Mouse (Mus musculus): Measurements from ENCODE around the gene Palm2. TPM values are rescaled to one million over a fixed set of nuclear protein-coding genes. Genes with fewer than 3 reads are reported as not detected.

The Palm2 gene
- polyA plus RNA-seq, 1 experiment from 2014 or later = 7.0 TPM

GRCm38 (mm10) chr4:57579683-57580082 is 145.6 kb downstream of the Palm2 start:
- no peak overlapping the region for H3K4me2 ChIP-seq (replicated peaks; ENCODE audit: low read depth, low read length)
- H3K27ac ChIP-seq (ENCODE audit: low read length) = no peak overlapping the region
- no peak overlapping the region for H3K9ac ChIP-seq (replicated peaks; ENCODE audit: low read depth, low read length)
- H3K36me3 ChIP-seq (ENCODE audit: control insufficient read depth, insufficient read depth, low read length) = no peaks in the 10 kb centered on the region
- H3K9me3 ChIP-seq (ENCODE audit: control insufficient read depth, low read depth, low read length) = no peaks in the 10 kb centered on the region
- WGBS = 86% methylated on average over 10 of the region's 10 CpGs
- H3K4me1 ChIP-seq (ENCODE audit: control insufficient read depth, insufficient read depth, low read length) = no peaks in the 10 kb centered on the region
- ATAC-seq (ENCODE audit: insufficient number of reproducible peaks, insufficient read depth, low FRiP score, low read depth) = no peak
- no peak overlapping the region for H3K4me3 ChIP-seq (ENCODE audit: low read depth, low read length)
- no peaks in the 10 kb centered on the region for H3K27me3 ChIP-seq (ENCODE audit: control insufficient read depth, insufficient read depth, low read length)

- Histone ChIP-seq H3K27ac (ENCODE audit: low read length) (no peak overlapping the region), H3K9me3 (ENCODE audit: control insufficient read depth, low read depth, low read length) (no peaks in the 10 kb centered on the region), H3K4me2 (replicated peaks; ENCODE audit: low read depth, low read length) (no peak overlapping the region), H3K36me3 (ENCODE audit: control insufficient read depth, insufficient read depth, low read length) (no peaks in the 10 kb centered on the region), H3K4me3 (ENCODE audit: low read depth, low read length) (no peak overlapping the region), H3K4me1 (ENCODE audit: control insufficient read depth, insufficient read depth, low read length) (no peaks in the 10 kb centered on the region), H3K27me3 (ENCODE audit: control insufficient read depth, insufficient read depth, low read length) (no peaks in the 10 kb centered on the region), H3K9ac (replicated peaks; ENCODE audit: low read depth, low read length) (no peak overlapping the region)
- 95% methylated on average over 6 of the region's 6 CpGs for WGBS
- ATAC-seq (ENCODE audit: insufficient number of reproducible peaks, insufficient read depth, low FRiP score, low read depth) = no peak
Observed at GRCm38 (mm10) chr4:57585281-57585800, 151.3 kb downstream of the Palm2 start.

- Histone ChIP-seq H3K4me1 (ENCODE audit: control insufficient read depth, insufficient read depth, low read length) (no peaks in the 10 kb centered on the region), H3K27ac (ENCODE audit: low read length) (no peak overlapping the region), H3K36me3 (ENCODE audit: control insufficient read depth, insufficient read depth, low read length) (no peaks in the 10 kb centered on the region), H3K9me3 (ENCODE audit: control insufficient read depth, low read depth, low read length) (no peaks in the 10 kb centered on the region), H3K4me3 (ENCODE audit: low read depth, low read length) (no peak overlapping the region), H3K27me3 (ENCODE audit: control insufficient read depth, insufficient read depth, low read length) (no peaks in the 10 kb centered on the region), H3K9ac (replicated peaks; ENCODE audit: low read depth, low read length) (no peak overlapping the region), H3K4me2 (replicated peaks; ENCODE audit: low read depth, low read length) (no peak overlapping the region)
- 46% methylated on average over 7 of the region's 7 CpGs for WGBS
- ATAC-seq (ENCODE audit: insufficient number of reproducible peaks, insufficient read depth, low FRiP score, low read depth) = no peak
Observed at GRCm38 (mm10) chr4:57586933-57587658, 153.0 kb downstream of the Palm2 start.

GRCm38 (mm10) chr4:57588356-57588755 is 154.3 kb downstream of the Palm2 start:
- Histone ChIP-seq H3K9ac (replicated peaks; ENCODE audit: low read depth, low read length) (no peak overlapping the region), H3K36me3 (ENCODE audit: control insufficient read depth, insufficient read depth, low read length) (no peaks in the 10 kb centered on the region), H3K9me3 (ENCODE audit: control insufficient read depth, low read depth, low read length) (no peaks in the 10 kb centered on the region), H3K4me1 (ENCODE audit: control insufficient read depth, insufficient read depth, low read length) (no peaks in the 10 kb centered on the region), H3K4me3 (ENCODE audit: low read depth, low read length) (no peak overlapping the region), H3K27me3 (ENCODE audit: control insufficient read depth, insufficient read depth, low read length) (no peaks in the 10 kb centered on the region), H3K27ac (ENCODE audit: low read length) (no peak overlapping the region), H3K4me2 (replicated peaks; ENCODE audit: low read depth, low read length) (no peak overlapping the region)
- no peak for ATAC-seq (ENCODE audit: insufficient number of reproducible peaks, insufficient read depth, low FRiP score, low read depth)
- WGBS = 96% methylated on average over 1 of the region's 1 CpGs

- no peak overlapping the region for H3K4me2 ChIP-seq (replicated peaks; ENCODE audit: low read depth, low read length)
- H3K4me3 ChIP-seq (ENCODE audit: low read depth, low read length) = no peak overlapping the region
- H3K27ac ChIP-seq (ENCODE audit: low read length) = no peak overlapping the region
- no peaks in the 10 kb centered on the region for H3K36me3 ChIP-seq (ENCODE audit: control insufficient read depth, insufficient read depth, low read length)
- no peaks in the 10 kb centered on the region for H3K27me3 ChIP-seq (ENCODE audit: control insufficient read depth, insufficient read depth, low read length)
- no peaks in the 10 kb centered on the region for H3K4me1 ChIP-seq (ENCODE audit: control insufficient read depth, insufficient read depth, low read length)
- H3K9ac ChIP-seq (replicated peaks; ENCODE audit: low read depth, low read length) = no peak overlapping the region
- no peak for ATAC-seq (ENCODE audit: insufficient number of reproducible peaks, insufficient read depth, low FRiP score, low read depth)
- WGBS = 76% methylated on average over 4 of the region's 4 CpGs
- H3K9me3 ChIP-seq (ENCODE audit: control insufficient read depth, low read depth, low read length) = no peaks in the 10 kb centered on the region
Observed at GRCm38 (mm10) chr4:57592751-57593150, 158.7 kb downstream of the Palm2 start.

GRCm38 (mm10) chr4:57599946-57600345 is 165.9 kb downstream of the Palm2 start:
- Histone ChIP-seq H3K9me3 (ENCODE audit: control insufficient read depth, low read depth, low read length) (no peaks in the 10 kb centered on the region), H3K4me1 (ENCODE audit: control insufficient read depth, insufficient read depth, low read length) (peaks cover 11% of the 10 kb centered on the region; the same call in 1 of the 2 replicates), H3K4me2 (replicated peaks; ENCODE audit: low read depth, low read length) (no peak overlapping the region), H3K36me3 (ENCODE audit: control insufficient read depth, insufficient read depth, low read length) (no peaks in the 10 kb centered on the region), H3K4me3 (ENCODE audit: low read depth, low read length) (no peak overlapping the region), H3K9ac (replicated peaks; ENCODE audit: low read depth, low read length) (no peak overlapping the region), H3K27ac (ENCODE audit: low read length) (no peak overlapping the region), H3K27me3 (ENCODE audit: control insufficient read depth, insufficient read depth, low read length) (no peaks in the 10 kb centered on the region)
- 89% methylated on average over 6 of the region's 6 CpGs for WGBS
- no peak for ATAC-seq (ENCODE audit: insufficient number of reproducible peaks, insufficient read depth, low FRiP score, low read depth)

GRCm38 (mm10) chr4:57600685-57601457 is 166.8 kb downstream of the Palm2 start:
- ATAC-seq (ENCODE audit: insufficient number of reproducible peaks, insufficient read depth, low FRiP score, low read depth) = peak; percentile 76; the same call in 1 of the 2 replicates
- peak overlapping the region; percentile 71; the same call in 1 of the 2 replicates for H3K27ac ChIP-seq (ENCODE audit: low read length)
- peaks cover 11% of the 10 kb centered on the region; the same call in 1 of the 2 replicates for H3K4me1 ChIP-seq (ENCODE audit: control insufficient read depth, insufficient read depth, low read length)
- no peaks in the 10 kb centered on the region for H3K27me3 ChIP-seq (ENCODE audit: control insufficient read depth, insufficient read depth, low read length)
- no peaks in the 10 kb centered on the region for H3K36me3 ChIP-seq (ENCODE audit: control insufficient read depth, insufficient read depth, low read length)
- no peak overlapping the region for H3K4me2 ChIP-seq (replicated peaks; ENCODE audit: low read depth, low read length)
- H3K9me3 ChIP-seq (ENCODE audit: control insufficient read depth, low read depth, low read length) = no peaks in the 10 kb centered on the region
- H3K4me3 ChIP-seq (ENCODE audit: low read depth, low read length) = no peak overlapping the region
- 64% methylated on average over 11 of the region's 11 CpGs for WGBS
- no peak overlapping the region for H3K9ac ChIP-seq (replicated peaks; ENCODE audit: low read depth, low read length)

- no peak overlapping the region for H3K27ac ChIP-seq (ENCODE audit: low read length)
- H3K36me3 ChIP-seq (ENCODE audit: control insufficient read depth, insufficient read depth, low read length) = no peaks in the 10 kb centered on the region
- no peak overlapping the region for H3K4me2 ChIP-seq (replicated peaks; ENCODE audit: low read depth, low read length)
- H3K27me3 ChIP-seq (ENCODE audit: control insufficient read depth, insufficient read depth, low read length) = no peaks in the 10 kb centered on the region
- no peak; the same call in 1 of the 2 replicates for ATAC-seq (ENCODE audit: insufficient number of reproducible peaks, insufficient read depth, low FRiP score, low read depth)
- WGBS = 60% methylated on average over 9 of the region's 9 CpGs
- no peak overlapping the region for H3K4me3 ChIP-seq (ENCODE audit: low read depth, low read length)
- H3K4me1 ChIP-seq (ENCODE audit: control insufficient read depth, insufficient read depth, low read length) = peaks cover 11% of the 10 kb centered on the region; the same call in 1 of the 2 replicates
- H3K9me3 ChIP-seq (ENCODE audit: control insufficient read depth, low read depth, low read length) = no peaks in the 10 kb centered on the region
- no peak overlapping the region for H3K9ac ChIP-seq (replicated peaks; ENCODE audit: low read depth, low read length)
Observed at GRCm38 (mm10) chr4:57601458-57601835, 167.4 kb downstream of the Palm2 start.
